Mouse (Mus musculus) lung, adult 2 months (tissue): ENCODE results near the gene Slc39a2.

Source experiments
- CTCF ChIP-seq: fragments of 200-500 bp; IDR thresholded peaks from 2 replicates; pipeline ENCODE4 v1.5.1; 2011; ENCODE audit warnings: mild to moderate bottlenecking, low read length, control low read depth; ENCODE audit not compliant: insufficient read depth
- POLR2A ChIP-seq: fragments of 200-500 bp; IDR thresholded peaks from 2 replicates; pipeline ENCODE4 v1.6.1; 2011; ENCODE audit warnings: low read depth, mild to moderate bottlenecking, control low read depth, low read length, borderline replicate concordance; ENCODE audit errors: extremely low read depth

- TF ChIP-seq POLR2A (no peak), CTCF (no peak)
Observed at GRCm38 (mm10) chr14:51918125-51918524, 25.4 kb downstream of the Slc39a2 start, which contains the start of gene Tppp2.
